Mouse (Mus musculus) adrenal gland, postnatal 36 days (tissue): Measurements from ENCODE around the gene Fdxr. TPM values are rescaled to one million over a fixed set of nuclear protein-coding genes. Genes with fewer than 3 reads are reported as not detected.

Experiments
- microRNA-seq: library from miRNA; unstranded; fragments of <30 nt; microRNA quantifications from one replicate; pipeline ENCODE4 v1.2.0, GENCODE M21; 2021
- total RNA-seq, 2 experiments: library from RNA; stranded (reverse); gene quantifications; 2 replicates each; pipeline ENCODE4 v1.2.3; 2021

Gene Fdxr
- total RNA-seq, 2 experiments from 2014 or later = 1,168 to 1,492 TPM

Small RNA genes within 50 kb of the gene (microRNA-seq; reads per million reads assigned to microRNA genes)
- not detected for gene Gm25837

Other genes with a start within 250 kb of the Fdxr start
- gene Cd300ld5, start 239.3 kb downstream of the Fdxr start, total RNA-seq = 1 to 10 TPM; 5.3 to 8.1 TPM
- 1 to 10 TPM; 1.6 to 5.3 TPM for gene Cd300ld3, start 228.6 kb downstream of the Fdxr start, total RNA-seq
- gene Cd300e, start 214.9 kb downstream of the Fdxr start, total RNA-seq = under 1 TPM; 0.26 to 0.43 TPM
- gene Rab37, start 185.6 kb downstream of the Fdxr start, total RNA-seq = under 1 TPM; 0.56 TPM
- gene Cd300lf, start 143.1 kb downstream of the Fdxr start, total RNA-seq = 1 to 10 TPM in 1 of 2 experiments, under 1 TPM in 1; 0.69 to 1.0 TPM
- gene Slc9a3r1, start 113.7 kb downstream of the Fdxr start, total RNA-seq = 10 to 100 TPM; 18.1 to 20.3 TPM
- gene Tmem104, start 89.6 kb downstream of the Fdxr start, total RNA-seq = 10 to 100 TPM; 19.9 to 23.2 TPM
- 10 to 100 TPM; 26.7 to 29.4 TPM for gene Nat9, start 89.2 kb downstream of the Fdxr start, total RNA-seq
- gene Grin2c, start 9.8 kb downstream of the Fdxr start, total RNA-seq = 1 to 10 TPM; 1.7 to 4.6 TPM
- 10 to 100 TPM; 47.5 to 75.9 TPM for gene Fads6, start 20.6 kb upstream of the Fdxr start, total RNA-seq
- gene Otop2, start 30.1 kb upstream of the Fdxr start, total RNA-seq = not detected
- under 1 TPM; 0.40 to 0.49 TPM for gene Ush1g, start 45.0 kb upstream of the Fdxr start, total RNA-seq
- gene Otop3, start 57.7 kb upstream of the Fdxr start, total RNA-seq = not detected
- 10 to 100 TPM; 16.2 to 38.1 TPM for gene Hid1, start 90.7 kb upstream of the Fdxr start, total RNA-seq
- gene Cdr2l, start 104.9 kb upstream of the Fdxr start, total RNA-seq = 100 to 1,000 TPM in 1 of 2 experiments, 10 to 100 TPM in 1; 82.1 to 136 TPM
- 100 to 1,000 TPM; 147 to 162 TPM for gene Mrpl58, start 126.7 kb upstream of the Fdxr start, total RNA-seq
- 100 to 1,000 TPM; 567 to 597 TPM for gene Atp5h, start 142.9 kb upstream of the Fdxr start, total RNA-seq
- 10 to 100 TPM; 43.8 to 70.0 TPM for gene Kctd2, start 143.1 kb upstream of the Fdxr start, total RNA-seq
- gene Trim80, start 163.5 kb upstream of the Fdxr start, total RNA-seq = under 1 TPM in 1 of 2 experiments, not detected in 1; 0.17 TPM
- under 1 TPM in 1 of 2 experiments, not detected in 1; 0.53 TPM for gene Slc16a5, start 185.4 kb upstream of the Fdxr start, total RNA-seq
- 1 to 10 TPM; 7.3 to 8.2 TPM for gene Armc7, start 198.6 kb upstream of the Fdxr start, total RNA-seq
- gene Nt5c, start 214.8 kb upstream of the Fdxr start, total RNA-seq = 100 to 1,000 TPM in 1 of 2 experiments, 10 to 100 TPM in 1; 98.5 to 161 TPM
- gene Jpt1, start 237.3 kb upstream of the Fdxr start, total RNA-seq = 100 to 1,000 TPM in 1 of 2 experiments, 10 to 100 TPM in 1; 80.5 to 106 TPM